Mouse (Mus musculus) CD4-positive helper T cell, adult 2 months (primary cell): Measurements from ENCODE around the gene Synpo2l.

Source experiments
- DNase-seq: peaks from one replicate; pipeline ENCODE4 v3.0.0-alpha.2; 2012; ENCODE audit warnings: low read depth, missing footprints, low spot score

The Synpo2l gene

GRCm38 (mm10) chr14:20681742-20682141 lies 13.6 kb upstream of the Synpo2l start:
- no peak for DNase-seq

- DNase-seq, result no peak
These were observed 9.8 kb upstream of the Synpo2l start for GRCm38 (mm10) chr14:20677906-20678305.

- peak; percentile 97 for DNase-seq
These were observed 6.1 kb upstream of the Synpo2l start, which contains the start of gene Sec24c for GRCm38 (mm10) chr14:20674064-20674833. Sec24c (plus strand) TSS chr14:20674308.

GRCm38 (mm10) chr14:20673735-20674063 lies 5.5 kb upstream of the Synpo2l start:
- no peak for DNase-seq

GRCm38 (mm10) chr14:20672990-20673389 lies 4.8 kb upstream of the Synpo2l start:
- DNase-seq, result peak; percentile 68

- no peak for DNase-seq
These were observed 685 bp downstream of the Synpo2l start for GRCm38 (mm10) chr14:20667469-20667868.

GRCm38 (mm10) chr14:20664436-20664835 lies 3.7 kb downstream of the Synpo2l start:
- DNase-seq, result no peak

- DNase-seq, result no peak
These were observed 4.6 kb downstream of the Synpo2l start for GRCm38 (mm10) chr14:20663601-20664000.

- DNase-seq, result no peak
These were observed 5.4 kb downstream of the Synpo2l start for GRCm38 (mm10) chr14:20662740-20663139.

GRCm38 (mm10) chr14:20661661-20662331 lies 6.4 kb downstream of the Synpo2l start:
- no peak for DNase-seq

- peak; percentile 94 for DNase-seq
These were observed 7.1 kb downstream of the Synpo2l start for GRCm38 (mm10) chr14:20660827-20661660.

GRCm38 (mm10) chr14:20659687-20660086 lies 8.5 kb downstream of the Synpo2l start:
- no peak for DNase-seq

GRCm38 (mm10) chr14:20658902-20659301 lies 9.3 kb downstream of the Synpo2l start:
- no peak for DNase-seq

GRCm38 (mm10) chr14:20658326-20658725 lies 9.8 kb downstream of the Synpo2l start:
- peak; percentile 52 for DNase-seq

- DNase-seq, result no peak
These were observed 11.8 kb downstream of the Synpo2l start, which contains the start of gene Myoz1 for GRCm38 (mm10) chr14:20656361-20656760. Myoz1 (minus strand) TSS chr14:20656540.

- DNase-seq, result no peak
These were observed 12.4 kb downstream of the Synpo2l start for GRCm38 (mm10) chr14:20655731-20656130.

- no peak for DNase-seq
These were observed 13.3 kb downstream of the Synpo2l start for GRCm38 (mm10) chr14:20654690-20655421.

- DNase-seq, result no peak
These were observed 16.4 kb downstream of the Synpo2l start for GRCm38 (mm10) chr14:20651722-20652256.

GRCm38 (mm10) chr14:20651000-20651399 lies 17.2 kb downstream of the Synpo2l start:
- DNase-seq, result no peak

GRCm38 (mm10) chr14:20646381-20646780 lies 21.8 kb downstream of the Synpo2l start:
- DNase-seq, result no peak

- no peak for DNase-seq
These were observed 22.6 kb downstream of the Synpo2l start for GRCm38 (mm10) chr14:20645547-20645946.
